Mouse (Mus musculus): Measurements from ENCODE around the gene Drd1.

DNA sequence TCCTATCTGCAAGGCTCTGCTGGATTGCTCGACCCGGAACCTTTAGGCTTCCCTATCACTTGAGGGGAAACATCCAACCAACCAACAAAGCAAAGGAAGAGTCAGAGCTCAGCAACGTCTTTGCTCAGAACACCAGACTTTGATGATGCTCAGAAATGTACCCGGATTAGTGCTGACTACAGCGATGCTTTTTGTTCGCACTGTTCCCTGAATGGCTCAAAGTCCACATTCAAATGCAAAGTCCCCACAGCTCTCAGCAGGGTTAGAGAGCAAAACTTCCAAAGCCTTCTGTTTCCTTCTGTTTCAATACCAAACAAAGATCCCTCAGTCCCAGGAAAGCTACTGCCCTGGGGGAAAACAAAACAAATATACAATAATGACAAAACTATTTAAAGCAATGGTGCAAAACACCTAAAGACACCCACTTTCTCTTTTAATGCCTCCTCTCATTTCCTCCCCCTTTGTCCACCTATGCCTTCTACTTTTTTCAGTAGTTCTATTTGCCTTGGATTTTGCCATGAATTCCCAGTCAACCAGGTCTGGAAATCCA lies 12.2 kb upstream of the Drd1 start:
- TF ChIP-seq POLR2A (IDR thresholded peaks at IDR 0.05; ENCODE audit: borderline replicate concordance, extremely low read depth, insufficient read depth, insufficient read length, poor library complexity, severe bottlenecking) (no peak), CTCF (IDR thresholded peaks at IDR 0.05; ENCODE audit: borderline replicate concordance, extremely low read depth, insufficient read depth, insufficient read length) (no peak)
